Mouse (Mus musculus) liver, adult 2 months (tissue): ENCODE results near the gene 1700022I11Rik. TPM values are rescaled to one million over a fixed set of nuclear protein-coding genes. Genes with fewer than 3 reads are reported as not detected.
"Not testable (repeated sequence)": the region's sequence is repeated elsewhere in the genome, so short reads cannot be mapped to it uniquely, and the experiment has no call there.

ENCODE experiments used
- DNase-seq: peaks from one replicate; pipeline ENCODE4 v3.0.0-alpha.2; 2011; ENCODE audit warnings: low read depth, low spot score; ENCODE audit errors: extremely low read depth
- H3K27ac ChIP-seq: fragments of 200-500 bp; replicated peaks from 2 replicates; pipeline ENCODE4 v1.5.1; 2012; ENCODE audit warnings: low read depth, mild to moderate bottlenecking, control low read depth, inconsistent platforms, low read length; ENCODE audit not compliant: insufficient read depth
- H3K27me3 ChIP-seq: fragments of 200-500 bp; 2 replicates; pipeline ENCODE4 v1.6.1; 2012; ENCODE audit warnings: mild to moderate bottlenecking, moderate library complexity, low read length, inconsistent platforms; ENCODE audit not compliant: control insufficient read depth, insufficient read depth
- H3K36me3 ChIP-seq: fragments of 200-500 bp; 2 replicates; pipeline ENCODE4 v1.6.1; 2012; ENCODE audit warnings: low read length, inconsistent platforms; ENCODE audit not compliant: control insufficient read depth, insufficient read depth
- H3K4me1 ChIP-seq: fragments of 200-500 bp; 2 replicates; pipeline ENCODE4 v1.6.1; 2011; ENCODE audit warnings: low read length; ENCODE audit not compliant: control insufficient read depth, insufficient read depth
- H3K4me3 ChIP-seq: fragments of 200-500 bp; 2 replicates; pipeline ENCODE4 v1.5.1; 2011; ENCODE audit warnings: low read depth, mild to moderate bottlenecking, control low read depth, low read length, moderate library complexity; ENCODE audit not compliant: insufficient read depth
- H3K79me2 ChIP-seq: fragments of 200-500 bp; 2 replicates; pipeline ENCODE4 v1.6.1; 2012; ENCODE audit warnings: inconsistent platforms, mild to moderate bottlenecking, low read length, moderate library complexity; ENCODE audit not compliant: control insufficient read depth, insufficient read depth
- H3K9ac ChIP-seq: fragments of 200-500 bp; 2 replicates; pipeline ENCODE4 v1.6.1; 2012; ENCODE audit warnings: low read depth, mild to moderate bottlenecking, control low read depth, inconsistent platforms, low read length
- CTCF ChIP-seq: fragments of 200-500 bp; IDR thresholded peaks from 2 replicates; pipeline ENCODE4 v1.5.1; 2011; ENCODE audit warnings: low read depth, low read length, control low read depth
- POLR2A ChIP-seq: fragments of 200-500 bp; IDR thresholded peaks from 2 replicates; pipeline ENCODE4 v1.6.1; 2011; ENCODE audit warnings: low read length, control low read depth; ENCODE audit not compliant: insufficient read depth; ENCODE audit errors: extremely low read depth
- WGBS: fragments of 180-500 bp; shearing (Covaris S2); methylation state at CpG from one replicate; pipeline ENCODE4 v1.1.7; 2018; 5-methylcytosine and 5-hydroxymethylcytosine counted together
- polyA plus RNA-seq: library from polyadenylated mRNA; depleted of rRNA; stranded (reverse); fragments of >200 nt; gene quantifications from 2 replicates; pipeline ENCODE4 v1.2.3, GENCODE M21; 2012
- total RNA-seq: library from RNA; depleted of rRNA; stranded (reverse); fragments of >200 nt; gene quantifications from 2 replicates; pipeline ENCODE4 v1.2.3, GENCODE M21; 2014

Gene 1700022I11Rik
- total and polyA plus RNA-seq, 2 experiments = not detected

- Histone ChIP-seq H3K27ac (peak within 1 kb of the TSS; percentile 90), H3K79me2 (peaks cover 11% of the 10 kb centered on the region; the same call in 1 of the 2 replicates), H3K4me3 (peak within 1 kb of the TSS; percentile 83), H3K9ac (peak within 1 kb of the TSS; percentile 91), H3K4me1 (peaks cover 11% of the 10 kb centered on the region; the same call in 1 of the 2 replicates)
- 0 out of 2 replicates have a peak, but pooled peaks have one; percentile 32 for TF ChIP-seq POLR2A
- not testable (repeated sequence) for H3K36me3 ChIP-seq, H3K27me3 ChIP-seq
- WGBS = 2% methylated on average over 53 of the region's 56 CpGs
- DNase-seq = peak; percentile 97
Measured at GRCm38 (mm10) chr4:43000141-43000986, 31.0 kb downstream of the 1700022I11Rik start, which contains the start of gene Vcp. Gene Vcp, minus strand, starts transcription at chr4:43000507.

DNA sequence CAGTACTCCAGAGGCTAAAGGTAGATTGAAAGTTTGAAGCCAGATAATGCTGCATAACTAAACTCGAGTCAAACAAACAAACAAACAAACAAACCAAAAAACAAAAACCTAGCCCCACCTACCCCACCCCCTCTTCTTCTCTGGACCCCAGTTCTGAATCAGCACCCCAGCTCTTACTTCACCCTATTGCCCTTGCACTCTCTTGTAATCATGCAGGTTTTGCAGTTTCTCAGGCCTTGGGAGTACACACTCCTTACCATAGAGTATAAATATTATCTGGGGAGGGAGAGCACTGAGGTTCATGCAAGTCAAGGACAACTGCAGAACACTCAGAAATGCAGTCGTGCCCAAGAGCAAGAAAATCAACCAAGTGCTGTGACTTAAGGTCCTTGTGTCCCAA, 31.9 kb downstream of the 1700022I11Rik start:
- H3K79me2 ChIP-seq = peaks cover 11% of the 10 kb centered on the region; the same call in 1 of the 2 replicates
- no peak overlapping the region for H3K27ac ChIP-seq
- H3K4me1 ChIP-seq = peaks cover 11% of the 10 kb centered on the region; the same call in 1 of the 2 replicates
- WGBS = 75% methylated on average over 2 of the region's 2 CpGs
- H3K4me3 ChIP-seq = no peak overlapping the region
- no peak overlapping the region for H3K9ac ChIP-seq
- TF ChIP-seq POLR2A = no peak
- TF ChIP-seq CTCF = no peak
- DNase-seq = no peak
- H3K27me3 ChIP-seq = no peaks in the 10 kb centered on the region
- H3K36me3 ChIP-seq = peaks cover 1% of the 10 kb centered on the region; the same call in 1 of the 2 replicates

GRCm38 (mm10) chr4:43002756-43003439, 33.5 kb downstream of the 1700022I11Rik start:
- H3K27me3 ChIP-seq = no peaks in the 10 kb centered on the region
- WGBS = 81% methylated on average over 12 of the region's 12 CpGs
- no peak for DNase-seq

GRCm38 (mm10) chr4:43004951-43005350, 35.5 kb downstream of the 1700022I11Rik start:
- peaks cover 3% of the 10 kb centered on the region; the same call in 1 of the 2 replicates for H3K4me1 ChIP-seq
- no peak overlapping the region for H3K4me3 ChIP-seq
- WGBS = over 99% methylated on average over 3 of the region's 3 CpGs
- H3K36me3 ChIP-seq = no peaks in the 10 kb centered on the region
- no peaks in the 10 kb centered on the region for H3K79me2 ChIP-seq
- H3K27ac ChIP-seq = no peak overlapping the region
- no peak for DNase-seq
- TF ChIP-seq POLR2A (no peak), CTCF (no peak)
- H3K27me3 ChIP-seq = no peaks in the 10 kb centered on the region
- H3K9ac ChIP-seq = no peak overlapping the region

More at GRCm38 (mm10) chr4:43002756-43003439, 33.5 kb downstream of the 1700022I11Rik start:
- Histone ChIP-seq H3K9ac (no peak overlapping the region), H3K27ac (no peak overlapping the region), H3K4me3 (no peak overlapping the region), H3K79me2 (peaks cover 11% of the 10 kb centered on the region; the same call in 1 of the 2 replicates), H3K4me1 (peaks cover 5% of the 10 kb centered on the region; the same call in 1 of the 2 replicates), H3K36me3 (no peaks in the 10 kb centered on the region)
- TF ChIP-seq POLR2A (no peak), CTCF (no peak)

- Histone ChIP-seq H3K79me2 (no peaks in the 10 kb centered on the region), H3K27me3 (no peaks in the 10 kb centered on the region), H3K27ac (no peak overlapping the region), H3K36me3 (no peaks in the 10 kb centered on the region), H3K4me3 (no peak overlapping the region), H3K4me1 (peaks cover 3% of the 10 kb centered on the region; the same call in 1 of the 2 replicates), H3K9ac (no peak overlapping the region)
- DNase-seq = peak; percentile 81
- WGBS = 46% methylated on average over 2 of the region's 2 CpGs
- TF ChIP-seq CTCF (no peak), POLR2A (no peak)
Measured at GRCm38 (mm10) chr4:43005765-43006164, 36.4 kb downstream of the 1700022I11Rik start.
